Mouse (Mus musculus) gastrocnemius, postnatal 4 days (tissue): ENCODE results near the gene Tcaf1. TPM values are rescaled to one million over a fixed set of nuclear protein-coding genes. Genes with fewer than 3 reads are reported as not detected.

Experiments used
- total RNA-seq, 2 experiments: library from RNA; stranded (reverse); gene quantifications; 2 replicates each; pipeline ENCODE4 v1.2.3; 2021

Tcaf1 gene
- total RNA-seq, 2 experiments from 2014 or later, result 54.5 to 54.8 TPM

Other genes starting within 250 kb of the Tcaf1 start
- gene Olfr458, start 244.9 kb downstream of the Tcaf1 start, total RNA-seq, result not detected
- gene Olfr457, start 233.8 kb downstream of the Tcaf1 start, total RNA-seq, result not detected
- not detected for gene Olfr456, start 222.9 kb downstream of the Tcaf1 start, total RNA-seq
- not detected for gene Olfr455, start 162.5 kb downstream of the Tcaf1 start, total RNA-seq
- not detected for gene Tcaf3, start 112.4 kb downstream of the Tcaf1 start, total RNA-seq
- 10 to 100 TPM; 11.7 to 12.3 TPM for gene Tcaf2, start 64.8 kb downstream of the Tcaf1 start, total RNA-seq
- not detected for gene Olfr453, start 29.3 kb upstream of the Tcaf1 start, total RNA-seq
- not detected for gene Olfr38, start 46.3 kb upstream of the Tcaf1 start, total RNA-seq
- gene Olfr452, start 75.0 kb upstream of the Tcaf1 start, total RNA-seq, result not detected
- not detected for gene Olfr450, start 101.9 kb upstream of the Tcaf1 start, total RNA-seq
- not detected for gene Olfr449, start 124.3 kb upstream of the Tcaf1 start, total RNA-seq
- gene Olfr448, start 180.4 kb upstream of the Tcaf1 start, total RNA-seq, result not detected
- gene Olfr447, start 198.8 kb upstream of the Tcaf1 start, total RNA-seq, result not detected
- gene Olfr446, start 211.3 kb upstream of the Tcaf1 start, total RNA-seq, result not detected
- gene Olfr444, start 239.0 kb upstream of the Tcaf1 start, total RNA-seq, result not detected